Mouse (Mus musculus) CH12.LX (cell line): ENCODE results near the gene Oxsm. TPM values are rescaled to one million over a fixed set of nuclear protein-coding genes. Genes with fewer than 3 reads are reported as not detected.
A peak's percentile ranks its signal among the peaks of the same experiment; 100 is the strongest.

Experiments used
- DNase-seq: peaks from one replicate; pipeline ENCODE4 v3.0.0-alpha.2; 2013; ENCODE audit errors: extremely low read depth
- H3K27ac ChIP-seq: 2 replicates; pipeline ENCODE4 v1.5.1; 2012; ENCODE audit warnings: low read depth, mild to moderate bottlenecking, control low read depth, moderate library complexity; ENCODE audit not compliant: insufficient read depth
- H3K27me3 ChIP-seq: replicated peaks from 2 replicates; pipeline ENCODE3; 2012; ENCODE audit warnings: inconsistent platforms
- H3K36me3 ChIP-seq, 2 experiments: replicated peaks in 1 of 2; 2 replicates each; pipeline versions ENCODE3 to v1.6.1; 2012; ENCODE audit warnings: inconsistent platforms in 1 of 2, low read length in 1 of 2, mild to moderate bottlenecking in 1 of 2, mixed read lengths in 1 of 2, moderate library complexity in 1 of 2; ENCODE audit not compliant: control insufficient read depth in 1 of 2, insufficient read depth in 1 of 2
- H3K4me1 ChIP-seq, 2 experiments: 2 replicates each; pipeline ENCODE4 v1.6.1; 2012; ENCODE audit warnings: inconsistent platforms in 1 of 2, moderate library complexity in 1 of 2; ENCODE audit not compliant: insufficient read depth in 2 of 2, control insufficient read depth in 1 of 2
- H3K4me2 ChIP-seq: 2 replicates; pipeline ENCODE4 v1.6.1; 2012; ENCODE audit warnings: low read depth, mild to moderate bottlenecking, control low read depth; ENCODE audit not compliant: poor library complexity, insufficient read depth, severe bottlenecking
- H3K4me3 ChIP-seq, 3 experiments: fragments of 150-350 bp in 1 of 3; sonication (generic) in 1 of 3; replicated peaks in 1 of 3; 2 replicates each; pipeline versions ENCODE3 to v1.5.1; 2011 to 2012; ENCODE audit warnings: low read depth in 2 of 3, low read length in 2 of 3, mild to moderate bottlenecking in 2 of 3, moderate library complexity in 2 of 3, control low read depth in 1 of 3, improper control_type of control experiment in 1 of 3, inconsistent platforms in 1 of 3, mixed read lengths in 1 of 3; ENCODE audit not compliant: poor library complexity in 1 of 3
- H3K79me2 ChIP-seq: replicated peaks from 2 replicates; pipeline ENCODE4 v1.6.1; 2012; ENCODE audit warnings: mild to moderate bottlenecking, moderate library complexity; ENCODE audit not compliant: control insufficient read depth, poor library complexity, insufficient read depth, severe bottlenecking; ENCODE audit errors: extremely low read depth
- H3K9ac ChIP-seq: 2 replicates; pipeline ENCODE4 v1.6.1; 2012; ENCODE audit warnings: low read depth, mild to moderate bottlenecking, control low read depth, moderate library complexity; ENCODE audit not compliant: insufficient read depth
- H3K9me3 ChIP-seq: replicated peaks from 2 replicates; pipeline ENCODE3; 2012; ENCODE audit warnings: low read length, inconsistent platforms, mixed read lengths
- CHD1 ChIP-seq: IDR thresholded peaks from 2 replicates; pipeline ENCODE4 v1.6.1; 2012; ENCODE audit warnings: low read depth, low read length, improper control_type of control experiment, inconsistent platforms
- ELF1 ChIP-seq: IDR thresholded peaks from 2 replicates; pipeline ENCODE4 v1.6.1; 2014; ENCODE audit warnings: low read depth, mild to moderate bottlenecking, inconsistent platforms, low read length, improper control_type of control experiment
- EP300 ChIP-seq: IDR thresholded peaks from 2 replicates; pipeline ENCODE4 v1.6.1; 2011; ENCODE audit warnings: low read length, improper control_type of control experiment
- ETS1 ChIP-seq: conservative IDR thresholded peaks from 2 replicates; pipeline ENCODE4 v1.6.1; 2012; ENCODE audit warnings: low read depth, mild to moderate bottlenecking, inconsistent platforms, low read length, improper control_type of control experiment, moderate library complexity
- HCFC1 ChIP-seq: IDR thresholded peaks from 2 replicates; pipeline ENCODE4 v1.6.1; 2012; ENCODE audit warnings: low read depth, mild to moderate bottlenecking, inconsistent platforms, low read length, improper control_type of control experiment
- IRF4 ChIP-seq: IDR thresholded peaks from 2 replicates; pipeline ENCODE4 v1.6.1; 2014; ENCODE audit warnings: low read depth, mild to moderate bottlenecking, inconsistent platforms, low read length, improper control_type of control experiment
- JUN ChIP-seq: IDR thresholded peaks from 2 replicates; pipeline ENCODE4 v1.6.1; 2011; ENCODE audit warnings: low read depth, mild to moderate bottlenecking, low read length, improper control_type of control experiment, moderate library complexity; ENCODE audit not compliant: insufficient read depth
- JUND ChIP-seq: conservative IDR thresholded peaks from 2 replicates; pipeline ENCODE4 v1.6.1; 2011; ENCODE audit warnings: low read depth, low read length, improper control_type of control experiment
- KAT2A ChIP-seq: IDR thresholded peaks from 2 replicates; pipeline ENCODE4 v1.6.1; 2012; ENCODE audit warnings: low read length, improper control_type of control experiment, inconsistent platforms; ENCODE audit not compliant: insufficient replicate concordance
- MAFK ChIP-seq: IDR thresholded peaks from 2 replicates; pipeline ENCODE4 v1.6.1; 2011; ENCODE audit warnings: low read length, improper control_type of control experiment; ENCODE audit not compliant: insufficient replicate concordance
- MEF2A ChIP-seq: IDR thresholded peaks from 2 replicates; pipeline ENCODE4 v1.6.1; 2014; ENCODE audit warnings: low read depth, mild to moderate bottlenecking, inconsistent platforms, low read length, improper control_type of control experiment, borderline replicate concordance
- MXI1 ChIP-seq: IDR thresholded peaks from 2 replicates; pipeline ENCODE4 v1.6.1; 2011; ENCODE audit warnings: mild to moderate bottlenecking, low read depth, low read length, improper control_type of control experiment
- NELFE ChIP-seq: IDR thresholded peaks from 2 replicates; pipeline ENCODE4 v1.6.1; 2011; ENCODE audit warnings: low read depth, low read length, improper control_type of control experiment
- NRF1 ChIP-seq: IDR thresholded peaks from 2 replicates; pipeline ENCODE4 v1.6.1; 2014; ENCODE audit warnings: low read depth, mild to moderate bottlenecking, inconsistent platforms, low read length, improper control_type of control experiment, moderate library complexity
- POLR2A ChIP-seq: IDR thresholded peaks from 2 replicates; pipeline ENCODE4 v1.6.1; 2011; ENCODE audit warnings: low read depth, mild to moderate bottlenecking, improper control_type of control experiment, low read length
- POLR2AphosphoS2 ChIP-seq: IDR thresholded peaks from 2 replicates; pipeline ENCODE4 v1.6.1; 2011; ENCODE audit warnings: low read depth, low read length, improper control_type of control experiment
- RAD21 ChIP-seq: IDR thresholded peaks from 2 replicates; pipeline ENCODE4 v1.6.1; 2011; ENCODE audit warnings: low read depth, mild to moderate bottlenecking, low read length, improper control_type of control experiment, moderate library complexity
- RCOR1 ChIP-seq: conservative IDR thresholded peaks from 2 replicates; pipeline ENCODE4 v1.6.1; 2012; ENCODE audit warnings: low read depth, mild to moderate bottlenecking, inconsistent platforms, low read length, improper control_type of control experiment
- SIN3A ChIP-seq: IDR thresholded peaks from 2 replicates; pipeline ENCODE4 v1.6.1; 2012; ENCODE audit warnings: low read length, improper control_type of control experiment, inconsistent platforms
- SMC3 ChIP-seq: IDR thresholded peaks from 2 replicates; pipeline ENCODE4 v1.6.1; 2011; ENCODE audit warnings: low read depth, low read length, improper control_type of control experiment
- TBP ChIP-seq: conservative IDR thresholded peaks from 2 replicates; pipeline ENCODE4 v1.6.1; 2011; ENCODE audit warnings: low read depth, low read length, improper control_type of control experiment
- TCF12 ChIP-seq: IDR thresholded peaks from 2 replicates; pipeline ENCODE4 v1.6.1; 2014; ENCODE audit warnings: low read depth, mild to moderate bottlenecking, inconsistent platforms, low read length, improper control_type of control experiment
- UBTF ChIP-seq: IDR thresholded peaks from 2 replicates; pipeline ENCODE4 v1.6.1; 2012; ENCODE audit warnings: low read depth, mild to moderate bottlenecking, inconsistent platforms, low read length, improper control_type of control experiment, moderate library complexity
- ZMIZ1 ChIP-seq: IDR thresholded peaks from 2 replicates; pipeline ENCODE4 v1.6.1; 2012; ENCODE audit warnings: low read depth, mild to moderate bottlenecking, inconsistent platforms, low read length, improper control_type of control experiment
- dilution Hi-C: fragments of 300-500 bp; cut with MboI; formaldehyde crosslinking; loops from 2 replicates; pipeline ENCODE4 v1.14.3; 2020; ENCODE audit warnings: low sequenced_read_pairs; ENCODE audit not compliant: extremely low pct_unique_long_range_greater_than_20kb, extremely low pct_ligation_motif_present
- in situ Hi-C: fragments of 300-500 bp; cut with MboI; formaldehyde crosslinking; loops from 3 replicates; pipeline ENCODE4 v1.14.3; 2019; ENCODE audit warnings: low sequenced_read_pairs, low pct_ligation_motif_present, low pct_unique_long_range_greater_than_20kb, mixed read lengths
- polyA plus RNA-seq: library from polyadenylated mRNA; unstranded; fragments of >175 nt; gene quantifications from 2 replicates; pipeline ENCODE4 v1.2.1, GENCODE M21; 2012; ENCODE audit warnings: low read depth; ENCODE audit not compliant: insufficient read length
- total RNA-seq, 2 experiments: library from RNA; depleted of rRNA; stranded (reverse); fragments of 300-350 nt in 1 of 2; fragments of >200 nt in 1 of 2; gene quantifications; 2 replicates each; pipeline ENCODE4 v1.2.3; 2012 to 2014

Gene Oxsm
- 10.6 and 10.8 TPM in 2 replicates for total RNA-seq (2012; rRNA removed)
- 6.4 and 6.6 TPM in 2 replicates for total RNA-seq (2014; rRNA removed)
- polyA plus RNA-seq, result 8.7 TPM in 2 replicates

GRCm38 (mm10) chr14:16249171-16249874 is at the start of gene Oxsm, which contains the start of gene Ngly1:
Gene Oxsm, minus strand, starts transcription at chr14:16249808.
Gene Ngly1, plus strand, starts transcription at chr14:16249280.
- Histone ChIP-seq H3K9me3 (no peaks in the 10 kb centered on the region), H3K27me3 (no peaks in the 10 kb centered on the region), H3K4me3 (peak within 1 kb of the TSS; percentile 71 to 73 (median 71)), H3K27ac (peak within 1 kb of the TSS; percentile 8; the same call in 1 of the 2 replicates), H3K4me2 (peak within 1 kb of the TSS; percentile 91), H3K4me1 (peaks cover 0 to 28% of the 10 kb centered on the region in 2 experiments; a peak in 3 of 4 replicates), H3K9ac (peak within 1 kb of the TSS; percentile 85), H3K36me3 (peaks cover 0 to 12% of the 10 kb centered on the region in 2 experiments), H3K79me2 (0 out of 2 replicates have a peak, but pooled peaks cover 10% of the 10 kb centered on the region)
- TF ChIP-seq KAT2A (peak; percentile 57; the same call in 1 of the 2 replicates), SIN3A (peak; percentile 84), POLR2AphosphoS2 (peak; percentile 71; the same call in 1 of the 2 replicates), MXI1 (peak; percentile 82; the same call in 1 of the 2 replicates), JUND (no peak), NELFE (peak; percentile 97), UBTF (peak; percentile 88; the same call in 1 of the 2 replicates), POLR2A (peak; percentile 98), ZMIZ1 (peak; percentile 87), RCOR1 (no peak), SMC3 (no peak), MAFK (0 out of 2 replicates have a peak, but pooled peaks have one; percentile 27), TCF12 (peak; percentile 81), IRF4 (peak; percentile 13; the same call in 1 of the 2 replicates), HCFC1 (peak; percentile 54), NRF1 (peak; percentile 84), TBP (no peak), MEF2A (0 out of 2 replicates have a peak, but pooled peaks have one; percentile 28), ETS1 (no peak), RAD21 (no peak; the same call in 1 of the 2 replicates), EP300 (no peak), JUN (no peak), ELF1 (0 out of 2 replicates have a peak, but pooled peaks have one; percentile 23), CHD1 (no peak)
- DNase-seq, result peak; percentile 65
- dilution Hi-C loops (no loop called here), in situ Hi-C loops (loop anchor here (10.0 kb wide), 1 partner anchor 115 kb away; the partner anchor contains the start of gene Top2b)
